Mouse (Mus musculus): ENCODE measurements around the gene Map2k5. TPM values are rescaled to one million over a fixed set of nuclear protein-coding genes. Genes with fewer than 3 reads are reported as not detected.

The Map2k5 gene
- polyA plus RNA-seq, 2 experiments = 37.1 to 37.5 TPM

GRCm38 (mm10) chr9:63378174-63378573, 472 bp upstream of the Map2k5 start:
- Histone ChIP-seq H3K27ac (replicated peaks; ENCODE audit: low read depth, low read length) (no peak overlapping the region), H3K4me1 (ENCODE audit: control insufficient read depth, insufficient read depth, low read length) (peaks cover 22% of the 10 kb centered on the region), H3K4me2 (replicated peaks; ENCODE audit: low read depth, low read length, severe bottlenecking) (peak overlapping the region; percentile 86), H3K4me3 (replicated peaks; ENCODE audit: low read length) (peak overlapping the region; percentile 71), H3K9me3 (ENCODE audit: control insufficient read depth, low read length) (no peaks in the 10 kb centered on the region), H3K27me3 (ENCODE audit: control insufficient read depth, insufficient read depth, low read length) (no peaks in the 10 kb centered on the region), H3K36me3 (ENCODE audit: control insufficient read depth, insufficient read depth, low read length) (peaks cover 9% of the 10 kb centered on the region), H3K9ac (ENCODE audit: low read depth, low read length, severe bottlenecking) (peak overlapping the region; percentile 88)
- no peak for TF ChIP-seq POLR2A (IDR thresholded peaks at IDR 0.05; ENCODE audit: borderline replicate concordance, extremely low read depth, insufficient read depth, insufficient read length)
- 16% methylated on average over 8 of the region's 8 CpGs for WGBS
- no peak for DNase-seq (ENCODE audit: low spot score)
- no peak for ATAC-seq (ENCODE audit: low FRiP score, low read depth)

- Histone ChIP-seq H3K27ac (replicated peaks; ENCODE audit: low read depth, low read length) (no peak overlapping the region), H3K4me3 (replicated peaks; ENCODE audit: low read length) (no peak overlapping the region), H3K9ac (ENCODE audit: low read depth, low read length, severe bottlenecking) (no peak overlapping the region), H3K9me3 (ENCODE audit: control insufficient read depth, low read length) (no peaks in the 10 kb centered on the region), H3K36me3 (ENCODE audit: control insufficient read depth, insufficient read depth, low read length) (peaks cover 35% of the 10 kb centered on the region), H3K27me3 (ENCODE audit: control insufficient read depth, insufficient read depth, low read length) (no peaks in the 10 kb centered on the region), H3K4me2 (replicated peaks; ENCODE audit: low read depth, low read length, severe bottlenecking) (no peak overlapping the region), H3K4me1 (ENCODE audit: control insufficient read depth, insufficient read depth, low read length) (peaks cover 19% of the 10 kb centered on the region)
- WGBS = 88% methylated on average over 2 of the region's 2 CpGs
- DNase-seq (ENCODE audit: low spot score) (no peak), ATAC-seq (ENCODE audit: low FRiP score, low read depth) (no peak)
- TF ChIP-seq POLR2A (IDR thresholded peaks at IDR 0.05; ENCODE audit: borderline replicate concordance, extremely low read depth, insufficient read depth, insufficient read length) = no peak
These were observed 4.4 kb downstream of the Map2k5 start for GRCm38 (mm10) chr9:63373315-63373714.

- Histone ChIP-seq H3K9ac (ENCODE audit: low read depth, low read length, severe bottlenecking) (no peak overlapping the region), H3K4me2 (replicated peaks; ENCODE audit: low read depth, low read length, severe bottlenecking) (no peak overlapping the region), H3K4me1 (ENCODE audit: control insufficient read depth, insufficient read depth, low read length) (peaks cover 17% of the 10 kb centered on the region), H3K27ac (replicated peaks; ENCODE audit: low read depth, low read length) (no peak overlapping the region), H3K9me3 (ENCODE audit: control insufficient read depth, low read length) (no peaks in the 10 kb centered on the region), H3K27me3 (ENCODE audit: control insufficient read depth, insufficient read depth, low read length) (no peaks in the 10 kb centered on the region), H3K36me3 (ENCODE audit: control insufficient read depth, insufficient read depth, low read length) (peaks cover 35% of the 10 kb centered on the region), H3K4me3 (replicated peaks; ENCODE audit: low read length) (no peak overlapping the region)
- TF ChIP-seq POLR2A (IDR thresholded peaks at IDR 0.05; ENCODE audit: borderline replicate concordance, extremely low read depth, insufficient read depth, insufficient read length) = no peak
- no peak for ATAC-seq (ENCODE audit: low FRiP score, low read depth)
- no peak for DNase-seq (ENCODE audit: low spot score)
- WGBS = 77% methylated on average over 8 of the region's 8 CpGs
These were observed 5.2 kb downstream of the Map2k5 start for GRCm38 (mm10) chr9:63372541-63372940.

GRCm38 (mm10) chr9:63360410-63360809, 17.3 kb downstream of the Map2k5 start:
- H3K27ac ChIP-seq (replicated peaks; ENCODE audit: low read depth, low read length) = no peak overlapping the region
- DNase-seq (ENCODE audit: low spot score) (no peak), ATAC-seq (ENCODE audit: low FRiP score, low read depth) (no peak)
- H3K4me1 ChIP-seq (ENCODE audit: control insufficient read depth, insufficient read depth, low read length) = no peaks in the 10 kb centered on the region
- H3K4me2 ChIP-seq (replicated peaks; ENCODE audit: low read depth, low read length, severe bottlenecking) = no peak overlapping the region
- no peak overlapping the region for H3K4me3 ChIP-seq (replicated peaks; ENCODE audit: low read length)
- peaks cover 30% of the 10 kb centered on the region for H3K36me3 ChIP-seq (ENCODE audit: control insufficient read depth, insufficient read depth, low read length)
- H3K9me3 ChIP-seq (ENCODE audit: control insufficient read depth, low read length) = no peaks in the 10 kb centered on the region
- no peak overlapping the region for H3K9ac ChIP-seq (ENCODE audit: low read depth, low read length, severe bottlenecking)
- H3K27me3 ChIP-seq (ENCODE audit: control insufficient read depth, insufficient read depth, low read length) = no peaks in the 10 kb centered on the region
- no peak for TF ChIP-seq POLR2A (IDR thresholded peaks at IDR 0.05; ENCODE audit: borderline replicate concordance, extremely low read depth, insufficient read depth, insufficient read length)
- WGBS = 48% methylated on average over 3 of the region's 3 CpGs

- DNase-seq (ENCODE audit: low spot score) (no peak), ATAC-seq (ENCODE audit: low FRiP score, low read depth) (no peak)
- H3K4me2 ChIP-seq (replicated peaks; ENCODE audit: low read depth, low read length, severe bottlenecking) = no peak overlapping the region
- H3K4me1 ChIP-seq (ENCODE audit: control insufficient read depth, insufficient read depth, low read length) = no peaks in the 10 kb centered on the region
- H3K9me3 ChIP-seq (ENCODE audit: control insufficient read depth, low read length) = no peaks in the 10 kb centered on the region
- H3K4me3 ChIP-seq (replicated peaks; ENCODE audit: low read length) = no peak overlapping the region
- 91% methylated on average over 5 of the region's 5 CpGs for WGBS
- peaks cover 29% of the 10 kb centered on the region; the same call in 1 of the 2 replicates for H3K36me3 ChIP-seq (ENCODE audit: control insufficient read depth, insufficient read depth, low read length)
- no peak for TF ChIP-seq POLR2A (IDR thresholded peaks at IDR 0.05; ENCODE audit: borderline replicate concordance, extremely low read depth, insufficient read depth, insufficient read length)
- no peak overlapping the region for H3K27ac ChIP-seq (replicated peaks; ENCODE audit: low read depth, low read length)
- no peak overlapping the region for H3K9ac ChIP-seq (ENCODE audit: low read depth, low read length, severe bottlenecking)
- H3K27me3 ChIP-seq (ENCODE audit: control insufficient read depth, insufficient read depth, low read length) = no peaks in the 10 kb centered on the region
These were observed 18.7 kb downstream of the Map2k5 start for GRCm38 (mm10) chr9:63359016-63359415.

GRCm38 (mm10) chr9:63356721-63357120, 21.0 kb downstream of the Map2k5 start:
- 84% methylated on average over 4 of the region's 4 CpGs for WGBS
- no peaks in the 10 kb centered on the region for H3K27me3 ChIP-seq (ENCODE audit: control insufficient read depth, insufficient read depth, low read length)
- no peaks in the 10 kb centered on the region for H3K4me1 ChIP-seq (ENCODE audit: control insufficient read depth, insufficient read depth, low read length)
- ATAC-seq (ENCODE audit: low FRiP score, low read depth) = no peak
- H3K27ac ChIP-seq (replicated peaks; ENCODE audit: low read depth, low read length) = no peak overlapping the region
- H3K36me3 ChIP-seq (ENCODE audit: control insufficient read depth, insufficient read depth, low read length) = peaks cover 29% of the 10 kb centered on the region; the same call in 1 of the 2 replicates
- no peak overlapping the region for H3K4me3 ChIP-seq (replicated peaks; ENCODE audit: low read length)
- H3K4me2 ChIP-seq (replicated peaks; ENCODE audit: low read depth, low read length, severe bottlenecking) = no peak overlapping the region
- H3K9ac ChIP-seq (ENCODE audit: low read depth, low read length, severe bottlenecking) = no peak overlapping the region
- no peaks in the 10 kb centered on the region for H3K9me3 ChIP-seq (ENCODE audit: control insufficient read depth, low read length)
- TF ChIP-seq POLR2A (IDR thresholded peaks at IDR 0.05; ENCODE audit: borderline replicate concordance, extremely low read depth, insufficient read depth, insufficient read length) = no peak
- DNase-seq (ENCODE audit: low spot score) = no peak

Data from limb, embryonic 14.5 days (tissue).